10 mouse cellular contexts compared by ENCODE assay signal in the genomic region with DNA sequence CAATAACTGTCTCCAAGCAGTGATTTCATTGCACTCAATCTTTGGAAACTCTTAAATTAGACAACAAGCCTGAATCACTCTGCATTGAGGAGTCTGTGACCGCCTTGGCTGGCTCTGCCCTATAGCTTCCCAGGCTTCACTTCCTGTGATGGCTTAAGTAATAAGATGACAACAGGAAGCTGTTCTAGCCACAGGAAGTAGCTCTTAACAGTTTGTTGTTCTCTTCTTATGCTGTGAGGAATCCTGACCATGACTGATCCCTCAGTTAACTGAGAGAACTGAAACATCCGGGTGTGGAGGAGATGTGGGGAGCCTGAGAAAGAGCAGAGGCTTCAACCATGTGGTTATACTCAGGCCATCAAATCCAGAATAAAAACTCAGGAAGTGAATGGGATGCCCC.
DNase-seq lines count a peak whose midpoint lies in the region; ATAC-seq lines count a peak whose summit lies in the region.
"Had no signal": no experiment of that assay in that cellular context is flagged by ENCODE, and none has a peak within 500 bp of the region (broad histone marks: within the 10 kb centered on the region; RNA-seq: fewer than 3 reads in every experiment).

No protein-coding gene starts in this region.

- no peak for ATAC-seq in erythroblast, adult 5-6 weeks (replicated peaks; ENCODE audit: low FRiP score, poor library complexity, severe bottlenecking)

- peak; percentile 11 for DNase-seq in embryo, embryonic 10 days (ENCODE audit: low spot score)
- DNase-seq in embryo, embryonic 9.5 days (ENCODE audit: extremely low spot score): no peak
- peak; percentile 6 to 33 for DNase-seq in spleen, postnatal 36 days (ENCODE audit: low spot score in 2 of 2)
- no peak for DNase-seq in spleen, postnatal 14 days (ENCODE audit: low spot score in 2 of 2)
- peak; percentile 13 for DNase-seq in lung, postnatal 10 days
- peak; percentile 8 for DNase-seq in thymus, postnatal 25 days
- DNase-seq in kidney, adult 9 months: no peak
- DNase-seq: cerebellum, postnatal 36 days; kidney, postnatal 36 days had no signal

Comparison
In these comparisons a context has a peak if more than half of its experiments do, and no peak if none do; other contexts are left out.
1. DNase-seq: peak in embryo, embryonic 10 days (single experiment), spleen, postnatal 36 days (2 of 2), lung, postnatal 10 days (single experiment) and thymus, postnatal 25 days (single experiment); none in embryo, embryonic 9.5 days (single experiment), spleen, postnatal 14 days (0 of 2) and kidney, adult 9 months (single experiment).